Mouse (Mus musculus) adrenal gland, postnatal 36 days (tissue): ENCODE data around the gene Cx3cl1. TPM values are rescaled to one million over a fixed set of nuclear protein-coding genes. Genes with fewer than 3 reads are reported as not detected.

Source experiments
- DNase-seq, 2 experiments: peaks; one replicate each; pipeline ENCODE4 v3.0.0; 2021; ENCODE audit warnings: mixed read lengths in 1 of 2
- total RNA-seq, 2 experiments: library from RNA; stranded (reverse); gene quantifications; 2 replicates each; pipeline ENCODE4 v1.2.3; 2021

Gene Cx3cl1
- total RNA-seq, 2 experiments from 2014 or later, result 26.2 to 35.5 TPM

DNA sequence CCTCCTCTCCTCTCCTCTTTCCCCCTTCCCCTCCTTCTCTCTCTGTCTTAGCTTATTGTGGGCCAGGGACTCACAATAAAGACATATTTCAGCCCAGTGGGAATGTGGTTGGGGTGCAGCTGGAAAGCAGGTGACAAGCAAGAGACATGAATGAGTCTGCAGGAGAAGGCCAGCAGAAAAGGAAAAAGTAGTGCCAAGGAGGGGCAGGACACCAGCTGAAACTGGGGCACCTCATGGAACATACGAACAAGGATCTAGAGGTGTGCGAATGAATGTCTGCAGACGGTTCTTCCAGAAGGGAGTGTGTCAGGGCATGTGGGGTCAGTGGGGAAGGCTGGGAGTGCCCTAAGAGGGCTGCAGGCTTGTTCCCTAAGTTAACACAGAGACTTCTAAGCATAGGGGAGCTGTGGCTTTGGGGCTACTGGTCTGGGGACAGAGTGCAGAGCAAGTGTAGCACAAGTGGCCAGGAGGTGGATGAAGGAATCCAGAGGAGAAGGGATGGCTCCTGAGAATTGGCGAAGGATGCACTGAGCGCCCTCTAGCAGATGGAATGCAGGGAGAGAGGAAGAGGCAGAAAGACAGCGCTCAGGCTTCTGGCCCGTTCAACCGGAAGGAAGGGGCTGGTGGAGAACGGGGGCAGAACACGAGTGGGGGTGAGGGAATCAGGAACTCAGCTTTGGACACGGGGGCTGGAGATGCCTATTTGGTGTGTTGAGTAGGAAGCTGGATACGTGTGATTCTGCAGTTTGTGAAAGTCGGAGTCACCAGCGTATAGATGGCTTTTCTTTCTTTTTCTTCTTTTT, 29.7 kb downstream of the Cx3cl1 start:
- DNase-seq, result peak; percentile 39 to 60

DNA sequence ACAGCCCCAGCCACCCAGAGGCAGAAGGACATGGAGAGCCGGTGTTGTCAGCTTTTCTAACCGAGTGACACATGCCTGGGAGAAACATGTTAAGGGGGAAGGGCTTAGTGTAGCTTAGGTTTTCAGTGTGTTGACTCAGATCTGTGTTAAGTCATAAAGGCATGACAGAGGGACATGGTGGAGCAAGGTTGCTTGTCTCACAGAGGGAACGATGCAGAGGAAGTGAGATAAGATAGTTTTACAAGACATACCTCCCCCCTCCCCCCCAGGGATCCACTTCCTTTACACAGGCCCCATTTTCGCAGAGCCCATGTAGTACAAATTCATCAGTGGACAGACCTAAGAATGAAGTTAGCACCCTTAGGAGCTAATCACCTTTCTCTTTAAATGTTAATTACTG, 30.6 kb downstream of the Cx3cl1 start:
- DNase-seq, result no peak

DNA sequence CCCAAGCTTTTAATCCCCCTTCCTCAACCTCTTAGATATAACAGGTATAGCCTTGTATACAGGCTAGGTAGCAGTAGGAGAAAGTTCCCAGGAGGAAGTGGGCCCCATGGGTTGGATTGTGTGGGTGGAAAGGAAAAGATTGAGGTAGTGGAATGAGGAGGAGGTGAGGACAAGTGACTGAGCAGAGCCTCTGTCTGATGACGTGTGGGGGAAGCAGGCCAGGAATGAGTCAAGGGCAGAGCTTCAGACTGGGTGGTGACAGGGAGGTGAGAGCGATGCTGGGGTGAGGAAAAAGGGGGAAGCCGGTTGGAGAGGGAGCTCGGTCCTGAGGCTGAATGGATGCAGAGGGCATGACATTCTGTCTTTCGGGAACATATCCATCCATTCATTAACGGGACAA, 31.7 kb downstream of the Cx3cl1 start:
- peak; percentile 60 to 62 for DNase-seq

DNA sequence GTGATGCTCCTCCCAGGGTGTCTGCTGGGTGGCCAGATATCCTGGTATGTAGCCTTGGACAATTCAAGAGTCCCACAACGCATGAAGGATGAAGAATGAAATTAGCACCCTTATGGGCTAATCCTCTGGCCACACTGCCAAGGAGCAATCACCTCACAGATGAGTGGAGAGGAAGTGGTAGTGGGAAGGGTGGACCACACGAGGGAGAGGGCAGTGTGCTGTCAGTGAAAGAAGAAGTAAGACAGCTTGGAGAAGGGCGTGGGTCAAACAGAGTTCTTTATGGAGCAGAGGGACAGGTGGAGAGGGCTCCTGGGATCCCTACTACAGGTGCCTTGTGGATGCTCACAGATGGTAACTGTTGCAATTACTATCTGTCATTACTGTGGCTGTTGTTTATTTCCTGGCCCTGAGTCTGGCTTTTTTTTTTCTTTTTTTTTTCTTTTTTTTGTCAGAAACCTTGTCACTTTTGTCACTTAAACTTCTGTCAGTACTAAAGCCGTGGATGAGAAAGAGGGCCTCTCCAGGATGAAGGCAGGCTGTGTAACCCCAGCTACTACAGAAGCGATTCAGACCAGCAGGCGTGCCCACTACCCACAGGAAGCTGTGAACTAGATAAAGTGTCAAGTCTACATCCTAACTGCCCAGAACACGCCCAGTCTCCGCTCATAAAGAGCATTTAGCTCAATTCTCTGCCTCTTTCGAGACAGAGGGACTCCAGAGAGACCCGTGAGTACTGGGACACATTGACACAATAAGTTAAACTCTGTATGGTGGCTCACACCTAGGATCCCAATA, 32.9 kb downstream of the Cx3cl1 start:
- DNase-seq, result no peak

DNA sequence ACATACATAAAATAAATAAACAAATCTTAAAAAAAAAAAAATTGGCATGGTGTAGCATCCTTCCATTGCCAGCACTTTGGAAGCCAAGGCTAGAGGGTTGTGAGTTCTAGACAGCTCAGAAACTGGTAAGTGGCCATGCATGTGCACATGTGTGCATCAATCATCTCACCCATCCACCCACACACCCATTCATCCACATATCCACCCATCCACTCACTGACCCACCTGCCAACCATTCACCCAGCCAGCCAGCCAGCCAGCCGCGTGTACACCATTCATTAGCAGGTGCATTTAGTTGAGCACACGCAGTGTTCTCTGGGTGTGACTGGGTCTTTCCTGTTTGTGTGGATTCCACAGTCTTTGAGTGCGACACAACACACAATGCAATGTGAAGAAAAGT, 34.0 kb downstream of the Cx3cl1 start:
- DNase-seq, result no peak

DNA sequence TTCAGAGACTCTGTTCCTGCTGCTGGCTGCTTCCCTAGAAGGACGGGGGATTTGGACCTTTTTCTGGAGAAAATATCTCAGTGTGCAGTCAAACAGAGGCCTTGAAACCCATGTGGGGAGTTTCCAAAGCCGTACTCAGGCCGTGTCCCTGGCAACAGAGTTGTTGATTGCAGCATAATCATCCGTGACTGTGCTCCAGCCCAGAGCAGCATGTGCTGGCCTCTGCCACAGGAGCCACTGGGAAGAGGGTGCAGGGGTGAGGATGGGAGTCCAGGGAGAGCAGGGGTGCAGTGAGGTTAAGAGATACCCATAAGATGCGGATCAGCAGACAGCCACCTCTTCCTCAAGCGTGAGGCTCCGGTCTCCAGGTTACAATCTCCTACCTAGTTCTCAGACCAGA, 35.7 kb downstream of the Cx3cl1 start:
- peak; percentile 78 to 82 for DNase-seq

DNA sequence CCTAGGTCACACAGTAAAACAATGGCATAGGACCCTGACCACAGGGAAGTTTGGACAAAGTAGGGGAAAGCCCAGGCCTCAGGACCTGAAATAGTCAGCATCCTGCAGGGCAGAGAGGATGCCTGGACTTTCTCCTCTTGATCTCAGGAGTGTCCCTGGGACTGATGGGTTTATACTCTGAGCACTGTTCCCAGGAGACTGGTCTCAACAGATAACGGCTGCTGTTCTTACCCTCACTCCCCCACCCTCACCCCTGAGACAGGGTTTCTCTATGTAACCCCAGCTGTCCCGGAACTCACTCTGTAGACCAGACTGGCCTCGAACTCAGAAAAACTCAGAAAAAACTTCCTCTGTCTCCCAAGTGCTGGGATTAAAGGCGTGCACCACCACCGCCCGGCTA, 36.6 kb downstream of the Cx3cl1 start:
- no peak for DNase-seq

DNA sequence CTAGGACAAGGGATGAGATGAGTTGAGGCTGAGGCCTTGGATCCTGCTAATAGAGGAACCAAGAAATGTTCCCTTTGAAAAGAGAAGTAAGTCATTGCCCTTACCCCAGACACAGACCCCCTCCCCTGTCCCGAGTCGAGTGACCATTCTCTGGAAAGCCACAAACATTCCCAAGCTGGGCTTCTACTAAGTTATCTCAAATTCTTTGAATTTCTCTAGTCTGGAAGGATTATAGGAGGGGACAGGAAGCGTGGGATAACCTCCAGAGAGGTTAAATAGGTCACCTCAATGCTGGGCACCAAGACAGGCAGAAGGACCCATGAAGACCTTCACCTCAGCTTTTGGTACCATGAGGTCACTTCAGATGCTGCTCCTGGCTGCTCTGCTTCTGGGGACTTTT, 38.3 kb downstream of the Cx3cl1 start, which contains the start of gene Ccl17:
Gene Ccl17, plus strand, starts transcription at position 301 of the 400 bp plus-strand sequence.
- DNase-seq, result no peak

DNA sequence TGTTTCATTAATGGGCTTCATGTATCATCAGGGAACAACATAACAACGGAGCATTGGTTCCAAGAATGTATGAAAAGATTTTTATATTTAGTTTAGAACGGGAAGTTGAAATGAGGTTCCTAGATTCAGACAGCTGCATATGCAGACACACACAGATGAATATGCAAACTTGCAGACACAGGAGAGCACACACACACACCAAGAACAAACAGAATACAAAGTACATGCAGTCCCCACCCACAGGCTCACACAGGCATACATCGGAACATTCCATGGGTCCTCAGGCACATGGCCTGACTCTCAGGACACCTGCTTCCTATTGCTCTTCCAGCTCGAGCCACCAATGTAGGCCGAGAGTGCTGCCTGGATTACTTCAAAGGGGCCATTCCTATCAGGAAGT, 39.0 kb downstream of the Cx3cl1 start:
- DNase-seq, result no peak

DNA sequence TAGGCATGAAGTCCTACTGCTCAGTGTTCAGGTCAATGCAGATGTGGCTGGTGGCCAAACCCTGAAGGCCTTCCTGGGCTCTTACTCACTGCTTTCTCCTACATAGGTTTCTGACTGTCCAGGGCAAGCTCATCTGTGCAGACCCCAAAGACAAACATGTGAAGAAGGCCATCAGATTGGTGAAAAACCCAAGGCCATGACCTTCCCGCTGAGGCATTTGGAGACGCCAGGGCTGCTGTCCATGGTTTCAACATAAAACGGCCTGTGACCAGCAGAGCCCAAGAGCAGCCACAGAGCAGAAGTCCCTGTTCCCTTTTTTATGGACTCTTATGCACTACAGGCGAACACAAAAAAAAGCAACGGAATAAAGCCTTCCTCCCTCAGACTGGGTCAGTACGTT, 39.8 kb downstream of the Cx3cl1 start:
- peak; percentile 65 to 78 for DNase-seq

DNA sequence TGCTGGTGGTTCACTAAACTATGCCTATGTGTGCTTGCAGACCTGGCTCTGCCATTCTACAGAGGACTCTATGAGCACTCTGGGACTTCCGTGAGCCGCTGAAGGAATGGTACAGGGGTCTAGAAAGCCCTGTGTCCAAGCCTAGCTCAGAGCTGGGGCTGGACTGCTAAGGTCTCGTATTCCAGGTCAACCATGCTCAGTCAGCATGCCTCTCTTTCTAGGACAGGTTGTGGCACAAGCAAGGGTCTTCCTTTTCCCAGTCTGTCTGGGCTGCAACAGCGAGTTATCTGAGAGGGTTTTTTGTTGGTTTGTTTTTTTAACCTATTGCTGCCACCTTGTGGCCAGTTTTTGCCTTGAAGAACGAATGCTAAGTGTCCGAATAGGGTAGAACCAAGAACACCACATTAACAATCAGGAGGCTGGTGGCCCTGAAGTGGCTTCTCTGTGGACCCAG, 40.9 kb downstream of the Cx3cl1 start:
- DNase-seq, result peak; percentile 80 to 84

DNA sequence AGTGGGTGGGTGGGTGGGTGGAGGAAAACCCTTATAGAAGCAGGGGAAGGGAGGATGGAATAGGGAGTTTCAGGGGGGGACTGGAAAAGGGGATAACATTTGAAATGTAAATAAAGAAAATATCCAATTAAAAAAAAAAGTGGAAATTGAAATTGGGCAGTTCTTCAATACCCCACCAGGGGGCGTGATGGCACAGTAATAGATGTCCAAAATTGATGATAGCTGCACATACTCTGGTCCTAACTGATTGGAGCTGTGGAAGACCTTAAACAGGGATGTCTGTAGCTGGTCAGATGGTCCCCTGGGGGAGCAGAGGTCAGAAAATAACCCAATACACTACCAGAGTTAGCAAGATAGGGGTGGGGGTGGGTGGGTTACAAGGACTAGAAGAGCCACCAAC, 42.7 kb downstream of the Cx3cl1 start:
- DNase-seq, result peak in 1 of 2 experiments; percentile 55

DNA sequence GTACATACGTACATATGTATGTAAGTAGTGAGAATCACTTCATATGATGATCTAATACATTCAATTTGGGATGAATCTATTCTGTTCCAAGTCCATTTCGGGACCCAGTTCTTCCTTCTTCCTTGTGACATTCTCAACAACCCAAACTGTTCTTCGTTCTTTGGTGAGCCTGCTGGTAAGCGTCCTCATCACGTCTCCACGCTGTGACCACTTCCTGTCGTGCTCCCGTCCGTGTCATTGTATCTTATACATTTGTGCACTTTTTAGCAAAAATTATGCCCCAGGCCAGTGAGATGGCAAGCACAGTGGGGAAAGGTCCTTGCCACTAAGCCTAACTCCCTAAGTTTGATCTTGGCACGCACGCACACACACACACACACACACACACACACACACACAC, 46.1 kb downstream of the Cx3cl1 start:
- no peak for DNase-seq

DNA sequence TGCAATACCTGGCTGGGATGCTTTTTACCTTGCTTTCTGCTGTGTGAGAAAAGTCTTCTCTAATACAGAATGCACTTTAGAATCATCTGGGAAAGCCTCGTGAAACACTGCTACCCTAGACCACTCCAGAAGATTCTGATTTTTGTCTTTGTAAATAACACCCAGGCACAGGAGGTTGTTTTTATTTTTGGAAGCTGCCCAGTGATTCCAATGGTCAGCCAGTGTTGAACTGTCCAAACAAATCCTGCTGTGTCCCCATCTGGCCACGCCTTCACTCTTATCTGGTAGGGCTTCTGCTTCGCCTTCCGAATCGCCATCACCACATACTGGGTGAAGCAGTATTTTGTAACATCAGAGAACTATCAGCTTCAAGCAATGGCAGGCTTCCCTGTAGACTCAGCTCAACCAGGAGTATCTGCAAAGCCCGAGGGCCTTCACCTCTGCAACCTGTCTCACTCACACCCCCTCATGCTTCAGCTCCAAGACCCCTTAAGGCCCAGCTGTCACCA, 47.9 kb downstream of the Cx3cl1 start:
- no peak for DNase-seq

DNA sequence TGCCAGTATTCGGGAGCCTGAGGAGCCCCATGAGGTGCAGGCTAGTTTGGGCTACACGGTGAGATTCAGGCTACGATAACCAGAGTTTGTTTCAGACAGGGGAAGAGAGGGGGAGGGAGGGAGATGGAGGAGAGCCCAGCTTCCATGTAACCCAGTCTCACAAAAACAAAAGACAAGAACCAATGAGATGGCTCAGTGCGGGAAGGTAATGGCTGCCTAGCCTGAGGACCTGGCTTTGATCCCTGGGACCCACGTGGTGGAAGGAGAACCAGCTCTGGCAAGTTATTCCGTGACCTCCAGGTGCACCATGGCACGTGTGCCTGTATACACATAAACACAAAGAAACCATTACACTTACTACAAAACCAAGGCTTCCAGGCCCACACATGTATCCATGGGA, 48.7 kb downstream of the Cx3cl1 start:
- no peak for DNase-seq

DNA sequence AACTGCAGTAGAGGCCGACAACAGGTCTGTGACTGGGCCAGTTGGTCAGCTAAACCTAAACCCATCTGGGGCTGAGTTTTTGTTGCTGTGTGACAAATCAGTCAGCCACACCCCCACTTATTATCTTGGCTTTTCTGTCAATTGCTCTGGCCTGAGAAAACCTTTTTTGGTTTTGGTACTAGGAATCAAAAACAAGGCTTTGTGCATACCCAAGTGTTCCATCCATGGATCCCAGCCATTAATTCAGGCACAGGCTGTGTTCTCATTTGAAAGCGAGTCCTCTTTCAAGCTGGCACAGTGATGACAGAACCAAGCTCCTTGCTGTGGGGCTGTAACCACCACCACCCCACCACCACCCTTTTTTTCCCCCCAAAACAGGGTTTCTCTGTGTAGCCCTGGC, 49.6 kb downstream of the Cx3cl1 start:
- no peak for DNase-seq

DNA sequence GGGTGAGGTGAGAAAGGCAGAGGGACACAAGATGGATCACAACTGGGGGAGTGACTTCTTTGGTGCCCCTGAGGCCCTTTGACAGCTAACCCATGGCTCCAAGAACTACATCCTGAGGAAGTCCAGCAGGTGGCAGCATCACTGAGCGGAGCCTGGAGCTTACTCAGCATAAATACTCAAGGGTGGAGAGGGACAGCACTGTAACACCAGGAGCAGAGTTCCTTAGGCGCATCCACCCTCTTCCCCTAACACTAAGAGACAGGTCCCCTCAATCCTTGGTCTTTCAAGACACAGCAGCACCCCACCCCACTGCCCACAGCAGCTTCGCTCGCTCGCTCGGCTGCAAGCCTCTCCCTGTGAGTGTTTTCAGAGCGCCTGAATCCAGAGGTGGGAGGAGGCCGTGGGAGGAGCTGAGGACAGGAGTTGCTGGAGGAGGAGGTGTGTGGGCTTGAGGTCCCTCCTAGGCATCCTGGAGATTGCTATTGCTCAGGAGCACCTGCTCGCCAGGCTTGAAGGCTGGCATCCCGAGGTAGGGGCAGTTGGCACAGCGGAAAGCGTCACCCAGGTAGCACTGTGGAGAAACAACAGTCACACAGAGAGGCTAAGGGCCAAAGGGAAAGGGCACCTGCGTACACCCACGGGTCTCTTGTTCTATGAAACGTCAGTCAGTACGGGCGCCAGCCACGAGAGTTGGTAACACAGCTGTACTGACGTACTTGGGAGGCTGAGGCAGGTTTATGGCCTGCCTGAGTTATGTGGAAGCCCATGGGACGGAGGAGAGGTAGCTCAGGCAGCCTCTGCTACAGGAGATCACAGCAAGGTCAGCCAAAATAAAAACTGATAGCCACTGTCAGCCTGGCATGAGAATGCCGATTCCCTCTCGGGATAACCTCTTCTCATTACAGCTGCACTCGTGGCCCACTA, 51.1 kb downstream of the Cx3cl1 start:
- DNase-seq, result peak; percentile 68 to 79

DNA sequence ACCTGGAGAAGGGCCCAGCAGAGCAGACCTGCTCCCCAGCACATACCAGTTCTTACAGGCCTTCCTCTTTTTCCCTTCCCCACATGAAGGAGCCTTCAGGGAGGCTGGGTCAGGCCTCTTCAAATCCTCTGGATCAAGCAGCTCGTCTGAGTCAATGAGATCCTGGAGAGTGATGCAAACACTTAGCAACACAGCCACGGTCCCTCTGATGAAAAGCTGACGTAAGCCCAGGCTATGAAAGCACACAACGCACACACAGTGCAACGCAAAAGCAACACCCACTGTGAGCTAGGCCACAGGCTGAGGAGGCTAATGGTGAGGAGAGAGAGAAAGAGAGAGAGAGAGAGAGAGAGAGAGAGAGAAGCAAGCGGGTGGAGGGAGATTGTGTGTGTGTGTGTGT, 53.4 kb downstream of the Cx3cl1 start:
- DNase-seq, result no peak

DNA sequence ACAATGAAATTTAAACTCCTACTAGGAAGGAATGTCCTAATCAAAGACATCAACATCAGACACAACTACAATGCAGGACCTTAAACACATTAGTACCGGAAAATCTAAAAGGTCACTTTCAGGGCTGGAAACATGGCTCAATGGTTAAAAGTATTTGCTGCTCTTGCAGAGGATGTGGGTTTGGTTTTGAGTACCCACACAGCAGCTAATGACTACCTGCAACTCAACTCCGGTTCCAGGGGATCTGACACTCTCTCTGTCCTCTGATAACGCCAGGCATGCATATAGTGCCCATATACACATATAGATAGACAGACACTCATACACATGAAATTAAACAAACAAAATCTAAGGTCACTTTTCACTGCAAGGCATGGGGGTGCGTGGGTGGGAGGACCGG, 54.4 kb downstream of the Cx3cl1 start:
- DNase-seq, result no peak

DNA sequence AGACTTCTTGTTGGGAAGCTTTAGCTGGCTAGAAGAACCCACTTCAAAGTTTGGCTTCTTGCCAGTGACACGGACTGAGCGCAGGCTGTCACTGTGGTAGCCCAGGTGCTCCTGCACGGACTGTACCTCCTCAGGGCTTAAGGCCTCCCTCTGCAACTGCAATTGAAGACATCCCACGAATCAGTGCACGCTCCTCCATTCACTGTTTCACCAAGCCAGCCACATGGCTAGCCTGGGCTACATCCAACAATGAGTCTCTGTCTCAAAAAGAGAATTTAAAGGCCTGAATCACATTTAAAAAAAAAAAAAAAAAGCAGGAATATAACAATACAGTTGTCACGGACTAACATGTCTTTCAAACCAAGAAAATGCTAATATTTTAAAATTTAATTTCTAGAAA, 56.5 kb downstream of the Cx3cl1 start:
- no peak for DNase-seq
